Mouse (Mus musculus): ENCODE results near the gene Galns. TPM values are rescaled to one million over a fixed set of nuclear protein-coding genes. Genes with fewer than 3 reads are reported as not detected.
A peak's percentile ranks its signal among the peaks of the same experiment; 100 is the strongest.

Galns gene
- total RNA-seq, 2 experiments from 2014 or later = 10.9 to 11.0 TPM

GRCm38 (mm10) chr8:122568881-122569309 is 42.4 kb downstream of the Galns start:
- DNase-seq (ENCODE audit: low spot score in 2 of 2) = no peak

- no peak for DNase-seq (ENCODE audit: low spot score in 2 of 2)
Measured at GRCm38 (mm10) chr8:122568109-122568504, 43.2 kb downstream of the Galns start.

GRCm38 (mm10) chr8:122567361-122568108 is 43.7 kb downstream of the Galns start, which contains the start of gene Cdt1:
Gene Cdt1, plus strand, starts transcription at chr8:122568015.
- peak; percentile 95 to 96 for DNase-seq (ENCODE audit: low spot score in 2 of 2)

- DNase-seq (ENCODE audit: low spot score in 2 of 2) = no peak
Measured at GRCm38 (mm10) chr8:122566766-122567165, 44.5 kb downstream of the Galns start.

GRCm38 (mm10) chr8:122564363-122565352 is 46.6 kb downstream of the Galns start:
- no peak for DNase-seq (ENCODE audit: low spot score in 2 of 2)

GRCm38 (mm10) chr8:122561199-122561598 is 50.1 kb downstream of the Galns start:
- DNase-seq (ENCODE audit: low spot score in 2 of 2) = no peak

GRCm38 (mm10) chr8:122558671-122559349 is 52.5 kb downstream of the Galns start:
- no peak for DNase-seq (ENCODE audit: low spot score in 2 of 2)

- DNase-seq (ENCODE audit: low spot score in 2 of 2) = no peak
Measured at GRCm38 (mm10) chr8:122557248-122558038, 53.8 kb downstream of the Galns start.

- DNase-seq (ENCODE audit: low spot score in 2 of 2) = no peak
Measured at GRCm38 (mm10) chr8:122556030-122557009, 54.9 kb downstream of the Galns start.

GRCm38 (mm10) chr8:122554786-122555185 is 56.5 kb downstream of the Galns start:
- peak in 1 of 2 experiments; percentile 75 for DNase-seq (ENCODE audit: low spot score in 2 of 2)

GRCm38 (mm10) chr8:122551265-122552051 is 59.8 kb downstream of the Galns start, which contains the start of gene Piezo1:
Gene Piezo1, minus strand, starts transcription at chr8:122551329.
- peak; percentile 82 to 85 for DNase-seq (ENCODE audit: low spot score in 2 of 2)

- DNase-seq (ENCODE audit: low spot score in 2 of 2) = no peak
Measured at GRCm38 (mm10) chr8:122550995-122551264, 60.3 kb downstream of the Galns start.

- no peak for DNase-seq (ENCODE audit: low spot score in 2 of 2)
Measured at GRCm38 (mm10) chr8:122550234-122550994, 60.8 kb downstream of the Galns start.

- no peak for DNase-seq (ENCODE audit: low spot score in 2 of 2)
Measured at GRCm38 (mm10) chr8:122548891-122549439, 62.3 kb downstream of the Galns start.

GRCm38 (mm10) chr8:122548331-122548730 is 62.9 kb downstream of the Galns start:
- DNase-seq (ENCODE audit: low spot score in 2 of 2) = no peak

GRCm38 (mm10) chr8:122547815-122548214 is 63.4 kb downstream of the Galns start:
- no peak for DNase-seq (ENCODE audit: low spot score in 2 of 2)

- no peak for DNase-seq (ENCODE audit: low spot score in 2 of 2)
Measured at GRCm38 (mm10) chr8:122546811-122547453, 64.3 kb downstream of the Galns start.

Data from layer of hippocampus, postnatal 14 days (tissue).